Mouse (Mus musculus) ES-E14 (cell line): ENCODE results near the gene Rreb1.

Experiments
- HCFC1 ChIP-seq: IDR thresholded peaks from 2 replicates; pipeline ENCODE4 v1.6.1; 2012; ENCODE audit warnings: low read length, inconsistent platforms, borderline replicate concordance; ENCODE audit not compliant: insufficient read depth
- MAFK ChIP-seq: IDR thresholded peaks from 2 replicates; pipeline ENCODE4 v1.6.1; 2014; ENCODE audit warnings: mild to moderate bottlenecking, low read depth, low read length, inconsistent platforms; ENCODE audit not compliant: insufficient read depth
- ZC3H11A ChIP-seq: IDR thresholded peaks from 2 replicates; pipeline ENCODE4 v1.6.1; 2012; ENCODE audit warnings: low read depth, mild to moderate bottlenecking, inconsistent platforms, low read length, borderline replicate concordance

GRCm38 (mm10) chr13:37969337-37969736 is 191.1 kb downstream of the Rreb1 start:
- TF ChIP-seq ZC3H11A (peak; percentile 58; the same call in 1 of the 2 replicates), MAFK (no peak), HCFC1 (no peak)
